Mouse (Mus musculus): ENCODE measurements around the gene Tbc1d12. TPM values are rescaled to one million over a fixed set of nuclear protein-coding genes. Genes with fewer than 3 reads are reported as not detected.

Tbc1d12 gene
- polyA plus RNA-seq, 1 experiment from 2014 or later, result 3.6 TPM

Other genes starting within 250 kb of the Tbc1d12 start
- gene Noc3l, start 17.3 kb upstream of the Tbc1d12 start, polyA plus RNA-seq (2016; fragmentation: Nextera tagmentation; extraction: Ambion mirVana), result 10.0 and 11.1 TPM in 2 replicates
- 70.2 and 86.4 TPM in 2 replicates for gene Hells, start 94.3 kb downstream of the Tbc1d12 start, polyA plus RNA-seq (2016; fragmentation: Nextera tagmentation; extraction: Ambion mirVana)
- gene Cyp2c55, start 170.4 kb downstream of the Tbc1d12 start, polyA plus RNA-seq (2016; fragmentation: Nextera tagmentation; extraction: Ambion mirVana), result not detected in 2 replicates
- not detected in 2 replicates for gene Cyp2c65, start 224.4 kb downstream of the Tbc1d12 start, polyA plus RNA-seq (2016; fragmentation: Nextera tagmentation; extraction: Ambion mirVana)

Measured in limb, embryonic 12.5 days (tissue).